In genomic region chr9:119322289-119323259, GRCm38 (mm10) we compare ENCODE assay signal across 8 mouse cellular contexts. TPM values are rescaled to one million over a fixed set of nuclear protein-coding genes. Genes with fewer than 3 reads are reported as not detected.
DNase-seq lines count a peak whose midpoint lies in the region; ATAC-seq lines count a peak whose summit lies in the region.

Gene Oxsr1 (minus strand): TSS chr9:119322427.

- DNase-seq in WW6 (ENCODE audit: low read depth, low spot score) = peak; percentile 98
- DNase-seq in cerebellum, postnatal 4 days (ENCODE audit: low spot score in 2 of 2) = peak; percentile 90 to 96
- DNase-seq in gastrocnemius, adult 18-20 months (ENCODE audit: low spot score) = peak; percentile 100
- DNase-seq in left cerebral cortex, adult 18-20 months (ENCODE audit: low spot score in 2 of 2) = peak; percentile 99 to 100
- DNase-seq in right cerebral cortex, adult 18-20 months = peak; percentile 100
- peak; percentile 90 for DNase-seq in urinary bladder, postnatal 10 days (ENCODE audit: low spot score)

- H3K4me3 ChIP-seq in hindbrain, embryonic 16.5 days (ENCODE audit: low read length) = peak within 1 kb of the TSS; percentile 96
- peak within 1 kb of the TSS; percentile 78 for H3K4me3 ChIP-seq in macrophage (ENCODE audit: inconsistent target)

- WGBS in hindbrain, embryonic 16.5 days = under 1% methylated on average over 76 of the region's 76 CpGs
- under 1% methylated on average over 71 of the region's 76 CpGs for WGBS in macrophage (ENCODE audit: missing documents)

- peaks cover 43% of the 10 kb centered on the region for H3K79me2 ChIP-seq in macrophage (ENCODE audit: inconsistent target)

- no peaks in the 10 kb centered on the region for H3K36me3 ChIP-seq in hindbrain, embryonic 16.5 days (ENCODE audit: control insufficient read depth, insufficient read depth, low read length)
- H3K36me3 ChIP-seq in macrophage (ENCODE audit: inconsistent target) = no peaks in the 10 kb centered on the region

- peak; percentile 98 for ATAC-seq in hindbrain, embryonic 16.5 days

- peaks cover 20% of the 10 kb centered on the region for H3K4me1 ChIP-seq in hindbrain, embryonic 16.5 days (ENCODE audit: control insufficient read depth, insufficient read depth, low read depth, low read length)

- H3K27me3 ChIP-seq in hindbrain, embryonic 16.5 days (replicated peaks; ENCODE audit: control insufficient read depth, insufficient read depth, low read length) = no peaks in the 10 kb centered on the region

- H3K27ac ChIP-seq in hindbrain, embryonic 16.5 days (ENCODE audit: low read depth, low read length) = peak within 1 kb of the TSS; percentile 94
- peak within 1 kb of the TSS; percentile 93 for H3K27ac ChIP-seq in macrophage

- peak within 1 kb of the TSS; percentile 87 for H3K4me2 ChIP-seq in hindbrain, embryonic 16.5 days (ENCODE audit: low read length)

- peak within 1 kb of the TSS; percentile 89 for H3K9ac ChIP-seq in hindbrain, embryonic 16.5 days (ENCODE audit: low read depth, low read length)

- H3K9me3 ChIP-seq in hindbrain, embryonic 16.5 days (ENCODE audit: control insufficient read depth, low read length) = no peaks in the 10 kb centered on the region

RNA-seq across cellular contexts. Expression of gene Oxsr1, which starts in this region (rescaled TPM):
- total RNA-seq in gastrocnemius, adult 18-20 months (2021) = 10 to 100 TPM; 65.3 to 67.3 TPM
- polyA plus RNA-seq in hindbrain, embryonic 16.5 days (2015; fragmentation: Nextera tagmentation; extraction: Ambion mirVana) = 12.1 and 12.8 TPM in 2 replicates
- 10 to 100 TPM; 32.1 to 33.8 TPM for total RNA-seq in left cerebral cortex, adult 18-20 months (2021)
- total RNA-seq in macrophage (2018; cell fraction: chromatin; rRNA removed) = 10 to 100 TPM; 41.0 to 96.7 (median 68.0) TPM
- total RNA-seq in macrophage (2018; cell fraction: cytosol; rRNA removed) = 10 to 100 TPM; 17.4 to 27.4 (median 23.1) TPM
- total RNA-seq in macrophage (2018; cell fraction: nucleus; rRNA removed) = 10 to 100 TPM; 35.2 to 86.1 (median 45.8) TPM
- 16.4 to 22.2 TPM (median 20.9 TPM) in 3 replicates for polyA plus RNA-seq in macrophage (2018)

Comparison
In these comparisons a context has a peak if more than half of its experiments do, and no peak if none do; other contexts are left out.
1. Peak in every context shown above with its lines: DNase-seq, ATAC-seq, H3K4me3 ChIP-seq and H3K27ac ChIP-seq.